Mouse (Mus musculus) forebrain, embryonic 10.5 days (tissue): Measurements from ENCODE around the gene Exog. TPM values are rescaled to one million over a fixed set of nuclear protein-coding genes. Genes with fewer than 3 reads are reported as not detected.

Experiments used
- DNase-seq: peaks from one replicate; pipeline ENCODE4 v3.0.0-alpha.2; 2017; ENCODE audit warnings: low spot score; ENCODE audit errors: extremely low spot score
- H3K27ac ChIP-seq: fragments of 300-500 bp; sonication (generic); 2 replicates; pipeline ENCODE4 v1.5.1; 2016; ENCODE audit warnings: mild to moderate bottlenecking
- H3K27me3 ChIP-seq: fragments of 300-500 bp; sonication (generic); 2 replicates; pipeline ENCODE4 v1.6.1; 2016; ENCODE audit warnings: mild to moderate bottlenecking; ENCODE audit not compliant: poor library complexity, severe bottlenecking
- H3K36me3 ChIP-seq: fragments of 300-500 bp; sonication (generic); replicated peaks from 2 replicates; pipeline ENCODE4 v1.6.1; 2016; ENCODE audit warnings: mild to moderate bottlenecking, moderate library complexity
- H3K4me1 ChIP-seq: fragments of 300-500 bp; sonication (generic); 2 replicates; pipeline ENCODE4 v1.6.1; 2016
- H3K4me3 ChIP-seq: fragments of 300-500 bp; sonication (generic); 2 replicates; pipeline ENCODE4 v1.5.1; 2016; ENCODE audit warnings: mild to moderate bottlenecking, moderate library complexity
- H3K9me3 ChIP-seq: fragments of 300-500 bp; sonication (generic); 2 replicates; pipeline ENCODE4 v1.6.1; 2016; ENCODE audit warnings: mild to moderate bottlenecking, moderate library complexity
- WGBS: fragments of 180-500 bp; shearing (Covaris S2); methylation state at CpG from one replicate; pipeline ENCODE4 v1.1.7; 2016; 5-methylcytosine and 5-hydroxymethylcytosine counted together
- polyA plus RNA-seq: library from polyadenylated mRNA; unstranded; fragments of >200 nt; fragmentation: Nextera tagmentation; extraction: Ambion mirVana; gene quantifications from 2 replicates; pipeline ENCODE4 v1.2.1, GENCODE M21; 2016

Exog gene
- polyA plus RNA-seq, result 36.5 and 37.8 TPM in 2 replicates

GRCm38 (mm10) chr9:119444738-119445429 lies at the start of gene Exog:
Exog (plus strand) TSS chr9:119444943.
- H3K36me3 ChIP-seq, result peaks cover 54% of the 10 kb centered on the region
- no peaks in the 10 kb centered on the region for H3K9me3 ChIP-seq
- H3K27me3 ChIP-seq, result no peaks in the 10 kb centered on the region
- peaks cover 14% of the 10 kb centered on the region for H3K4me1 ChIP-seq
- peak within 1 kb of the TSS; percentile 96 for H3K27ac ChIP-seq
- peak; percentile 99 for DNase-seq
- peak within 1 kb of the TSS; percentile 93 for H3K4me3 ChIP-seq
- under 1% methylated on average over 52 of the region's 52 CpGs for WGBS

GRCm38 (mm10) chr9:119401351-119401750 lies 43.4 kb upstream of the Exog start:
- Histone ChIP-seq H3K27me3 (no peaks in the 10 kb centered on the region), H3K4me1 (peaks cover 40% of the 10 kb centered on the region), H3K4me3 (peak overlapping the region; percentile 69), H3K9me3 (no peaks in the 10 kb centered on the region), H3K27ac (peak overlapping the region; percentile 100), H3K36me3 (peaks cover 18% of the 10 kb centered on the region)
- WGBS, result 11% methylated on average over 7 of the region's 7 CpGs
- DNase-seq, result no peak

- H3K36me3 ChIP-seq, result peaks cover 23% of the 10 kb centered on the region
- peak within 1 kb of the TSS; percentile 100 for H3K27ac ChIP-seq
- under 1% methylated on average over 32 of the region's 32 CpGs for WGBS
- DNase-seq, result peak; percentile 96
- H3K27me3 ChIP-seq, result no peaks in the 10 kb centered on the region
- no peaks in the 10 kb centered on the region; the same call in 1 of the 2 replicates for H3K9me3 ChIP-seq
- H3K4me1 ChIP-seq, result peaks cover 41% of the 10 kb centered on the region
- H3K4me3 ChIP-seq, result peak within 1 kb of the TSS; percentile 69
These were observed 42.9 kb upstream of the Exog start, which contains the start of gene Acvr2b for GRCm38 (mm10) chr9:119401801-119402214. Acvr2b (plus strand) TSS chr9:119402118.

- under 1% methylated on average over 125 of the region's 127 CpGs for WGBS
- peak; percentile 69 for DNase-seq
- Histone ChIP-seq H3K27me3 (no peaks in the 10 kb centered on the region), H3K27ac (peak overlapping the region; percentile 100), H3K4me1 (peaks cover 41% of the 10 kb centered on the region), H3K36me3 (peaks cover 30% of the 10 kb centered on the region), H3K9me3 (no peaks in the 10 kb centered on the region; the same call in 1 of the 2 replicates), H3K4me3 (peak overlapping the region; percentile 69)
These were observed 42.2 kb upstream of the Exog start for GRCm38 (mm10) chr9:119402253-119403235.

- H3K36me3 ChIP-seq, result peaks cover 37% of the 10 kb centered on the region
- H3K9me3 ChIP-seq, result peaks cover 6% of the 10 kb centered on the region; the same call in 1 of the 2 replicates
- H3K27ac ChIP-seq, result peak overlapping the region; percentile 100
- H3K4me3 ChIP-seq, result peak overlapping the region; percentile 69
- H3K27me3 ChIP-seq, result no peaks in the 10 kb centered on the region
- under 1% methylated on average over 26 of the region's 26 CpGs for WGBS
- DNase-seq, result peak; percentile 79
- H3K4me1 ChIP-seq, result peaks cover 46% of the 10 kb centered on the region
These were observed 41.5 kb upstream of the Exog start for GRCm38 (mm10) chr9:119403236-119403641.

GRCm38 (mm10) chr9:119404090-119404489 lies 40.7 kb upstream of the Exog start:
- Histone ChIP-seq H3K36me3 (peaks cover 46% of the 10 kb centered on the region), H3K4me1 (peaks cover 52% of the 10 kb centered on the region), H3K9me3 (peaks cover 10% of the 10 kb centered on the region; the same call in 1 of the 2 replicates), H3K27ac (peak overlapping the region; percentile 100; the same call in 1 of the 2 replicates), H3K4me3 (peak overlapping the region; percentile 69), H3K27me3 (no peaks in the 10 kb centered on the region)
- DNase-seq, result no peak
- WGBS, result 80% methylated on average over 5 of the region's 5 CpGs

GRCm38 (mm10) chr9:119407884-119408283 lies 36.9 kb upstream of the Exog start:
- peaks cover 52% of the 10 kb centered on the region for H3K4me1 ChIP-seq
- H3K27me3 ChIP-seq, result no peaks in the 10 kb centered on the region
- DNase-seq, result no peak
- peaks cover 37% of the 10 kb centered on the region for H3K9me3 ChIP-seq
- 88% methylated on average over 15 of the region's 15 CpGs for WGBS
- no peak overlapping the region for H3K4me3 ChIP-seq
- peaks cover 84% of the 10 kb centered on the region for H3K36me3 ChIP-seq
- H3K27ac ChIP-seq, result peak overlapping the region; percentile 11; the same call in 1 of the 2 replicates

- Histone ChIP-seq H3K4me1 (peaks cover 44% of the 10 kb centered on the region), H3K4me3 (no peak overlapping the region), H3K9me3 (peaks cover 44% of the 10 kb centered on the region), H3K36me3 (peaks cover 95% of the 10 kb centered on the region), H3K27ac (no peak overlapping the region), H3K27me3 (no peaks in the 10 kb centered on the region)
- DNase-seq, result no peak
- WGBS, result 89% methylated on average over 11 of the region's 11 CpGs
These were observed 35.7 kb upstream of the Exog start for GRCm38 (mm10) chr9:119408898-119409664.

GRCm38 (mm10) chr9:119409864-119410263 lies 34.9 kb upstream of the Exog start:
- Histone ChIP-seq H3K27ac (no peak overlapping the region), H3K4me1 (peaks cover 36% of the 10 kb centered on the region), H3K9me3 (peaks cover 44% of the 10 kb centered on the region), H3K36me3 (peaks cover 95% of the 10 kb centered on the region), H3K27me3 (no peaks in the 10 kb centered on the region), H3K4me3 (no peak overlapping the region)
- no peak for DNase-seq
- 67% methylated on average over 5 of the region's 5 CpGs for WGBS

- Histone ChIP-seq H3K4me3 (no peak overlapping the region), H3K27me3 (no peaks in the 10 kb centered on the region), H3K36me3 (peaks cover 31% of the 10 kb centered on the region), H3K27ac (no peak overlapping the region), H3K9me3 (peaks cover 6% of the 10 kb centered on the region), H3K4me1 (peaks cover 13% of the 10 kb centered on the region)
- WGBS, result 92% methylated on average over 18 of the region's 18 CpGs
- DNase-seq, result no peak
These were observed 26.7 kb upstream of the Exog start for GRCm38 (mm10) chr9:119418025-119418424.

GRCm38 (mm10) chr9:119419852-119420438 lies 24.8 kb upstream of the Exog start:
- Histone ChIP-seq H3K4me3 (no peak overlapping the region), H3K4me1 (peaks cover 18% of the 10 kb centered on the region), H3K36me3 (peaks cover 32% of the 10 kb centered on the region), H3K27ac (no peak overlapping the region), H3K9me3 (no peaks in the 10 kb centered on the region), H3K27me3 (no peaks in the 10 kb centered on the region)
- WGBS, result 85% methylated on average over 12 of the region's 12 CpGs
- DNase-seq, result no peak
